Mouse (Mus musculus): Measurements from ENCODE around the gene Gm13695.
"Not testable (repeated sequence)": the region's sequence is repeated elsewhere in the genome, so short reads cannot be mapped to it uniquely, and the experiment has no call there.

Gm13695 gene

GRCm38 (mm10) chr2:83967013-83967412, at the start of gene Gm13695:
Gm13695 (plus strand) TSS chr2:83967313.
- not testable (repeated sequence) for DNase-seq

GRCm38 (mm10) chr2:83929478-83930088, 37.5 kb upstream of the Gm13695 start:
- DNase-seq, result no peak

GRCm38 (mm10) chr2:83940931-83941361, 26.2 kb upstream of the Gm13695 start, which contains the start of gene Zswim2:
Zswim2 (minus strand) TSS chr2:83941228.
- peak; percentile 45 for DNase-seq

- DNase-seq, result no peak
These were observed 25.7 kb upstream of the Gm13695 start for GRCm38 (mm10) chr2:83941378-83941777.

- no peak for DNase-seq
These were observed 25.3 kb upstream of the Gm13695 start for GRCm38 (mm10) chr2:83941792-83942191.

GRCm38 (mm10) chr2:83955393-83955792, 11.7 kb upstream of the Gm13695 start, which contains the start of gene Gm13698:
Gm13698 (plus strand) TSS chr2:83955693.
- DNase-seq, result not testable (repeated sequence)

- DNase-seq, result not testable (repeated sequence)
These were observed 5.9 kb upstream of the Gm13695 start, which contains the start of gene Gm13693 for GRCm38 (mm10) chr2:83961203-83961602. Gm13693 (plus strand) TSS chr2:83961503.

- not testable (repeated sequence) for DNase-seq
These were observed 5.7 kb downstream of the Gm13695 start, which contains the start of gene Gm13696 for GRCm38 (mm10) chr2:83972823-83973222. Gm13696 (plus strand) TSS chr2:83973123.

- DNase-seq, result not testable (repeated sequence)
These were observed 11.5 kb downstream of the Gm13695 start, which contains the start of gene Gm13694 for GRCm38 (mm10) chr2:83978633-83979032. Gm13694 (plus strand) TSS chr2:83978933.

GRCm38 (mm10) chr2:83984443-83984842, 17.3 kb downstream of the Gm13695 start, which contains the start of gene Gm13697:
Gm13697 (plus strand) TSS chr2:83984743.
- not testable (repeated sequence) for DNase-seq

GRCm38 (mm10) chr2:83990253-83990652, 23.1 kb downstream of the Gm13695 start, which contains the start of gene Gm13691:
Gm13691 (plus strand) TSS chr2:83990553.
- not testable (repeated sequence) for DNase-seq

- not testable (repeated sequence) for DNase-seq
These were observed 26.6 kb downstream of the Gm13695 start for GRCm38 (mm10) chr2:83993639-83994255.

GRCm38 (mm10) chr2:83994526-83994925, 27.4 kb downstream of the Gm13695 start:
- not testable (repeated sequence) for DNase-seq

GRCm38 (mm10) chr2:84008913-84009312, 41.8 kb downstream of the Gm13695 start:
- no peak for DNase-seq

GRCm38 (mm10) chr2:84009818-84010217, 42.7 kb downstream of the Gm13695 start:
- no peak for DNase-seq

GRCm38 (mm10) chr2:84014572-84014971, 47.5 kb downstream of the Gm13695 start:
- DNase-seq, result no peak

GRCm38 (mm10) chr2:84016291-84016690, 49.2 kb downstream of the Gm13695 start:
- DNase-seq, result not testable (repeated sequence)

- no peak for DNase-seq
These were observed 51.2 kb downstream of the Gm13695 start for GRCm38 (mm10) chr2:84018330-84018729.

Data from cerebellum, adult 9-11 months (tissue).